Mouse (Mus musculus): ENCODE data around the gene Tfap2b. TPM values are rescaled to one million over a fixed set of nuclear protein-coding genes. Genes with fewer than 3 reads are reported as not detected.
A peak's percentile ranks its signal among the peaks of the same experiment; 100 is the strongest.

Tfap2b gene
- polyA plus RNA-seq (2014; fragmentation: Nextera tagmentation; extraction: Ambion mirVana) = 49.2 and 51.8 TPM in 2 replicates

DNA sequence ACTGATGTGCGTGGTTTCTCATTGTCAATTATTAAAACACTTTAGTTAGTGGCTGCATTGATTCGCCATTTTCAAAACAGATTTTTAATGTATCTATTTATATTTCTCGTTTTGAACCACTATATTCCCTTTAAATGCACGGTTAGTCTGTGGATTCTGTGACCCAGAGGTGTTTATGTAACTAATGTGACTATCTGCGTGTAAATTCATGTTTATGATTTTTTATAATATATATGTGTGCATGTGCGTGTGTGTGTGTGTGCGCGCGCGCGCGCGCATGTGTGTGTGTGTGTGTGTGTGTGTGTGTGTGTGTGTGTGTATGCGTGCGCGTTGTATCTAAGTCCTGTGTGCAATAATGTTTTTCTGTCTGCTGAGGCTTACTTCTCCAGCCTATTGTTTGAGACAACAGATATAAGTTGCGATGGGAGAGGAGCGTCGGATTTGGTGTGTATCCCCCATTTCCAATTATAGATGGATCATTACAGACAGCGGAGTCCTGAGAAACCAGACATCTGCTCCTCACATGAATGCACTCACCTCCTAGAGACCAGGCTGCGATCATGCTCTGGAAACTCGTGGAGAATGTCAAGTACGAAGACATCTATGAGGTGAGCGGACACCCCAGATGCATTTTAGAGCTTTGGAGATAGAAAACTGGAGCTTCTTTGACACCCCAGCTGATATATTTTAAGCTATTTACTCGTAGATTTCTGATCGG is at the start of gene Tfap2b:
Gene Tfap2b (plus strand): TSS at position 274 of the 718 bp plus-strand sequence.
- 1% methylated on average over 26 of the region's 26 CpGs for WGBS
- H3K9ac ChIP-seq (replicated peaks; ENCODE audit: low read depth, low read length) = peak within 1 kb of the TSS; percentile 48
- peak; percentile 66; the same call in 1 of the 2 replicates for ATAC-seq (ENCODE audit: low read depth)
- no peaks in the 10 kb centered on the region for H3K4me1 ChIP-seq (ENCODE audit: control insufficient read depth, insufficient read depth, low read length)
- no peaks in the 10 kb centered on the region for H3K36me3 ChIP-seq (ENCODE audit: control insufficient read depth, insufficient read depth, low read length)
- peaks cover 12% of the 10 kb centered on the region; the same call in 1 of the 2 replicates for H3K27me3 ChIP-seq (ENCODE audit: control insufficient read depth, insufficient read depth, low read length)
- peak within 1 kb of the TSS; percentile 29 for H3K4me3 ChIP-seq (ENCODE audit: low read depth, low read length)
- peak within 1 kb of the TSS; percentile 31 for H3K4me2 ChIP-seq (ENCODE audit: low read depth, low read length)
- H3K27ac ChIP-seq (ENCODE audit: low read depth, low read length) = peak within 1 kb of the TSS; percentile 69; the same call in 1 of the 2 replicates
- no peaks in the 10 kb centered on the region for H3K9me3 ChIP-seq (ENCODE audit: control insufficient read depth, low read length)

GRCm38 (mm10) chr1:19178742-19179397 is 29.8 kb upstream of the Tfap2b start:
- WGBS = 19% methylated on average over 4 of the region's 4 CpGs
- H3K4me3 ChIP-seq (ENCODE audit: low read depth, low read length) = no peak overlapping the region
- H3K4me2 ChIP-seq (ENCODE audit: low read depth, low read length) = no peak overlapping the region
- no peaks in the 10 kb centered on the region for H3K36me3 ChIP-seq (ENCODE audit: control insufficient read depth, insufficient read depth, low read length)
- no peak overlapping the region for H3K27ac ChIP-seq (ENCODE audit: low read depth, low read length)
- H3K9ac ChIP-seq (replicated peaks; ENCODE audit: low read depth, low read length) = no peak overlapping the region
- peak; percentile 83; the same call in 1 of the 2 replicates for ATAC-seq (ENCODE audit: low read depth)
- no peaks in the 10 kb centered on the region for H3K9me3 ChIP-seq (ENCODE audit: control insufficient read depth, low read length)
- no peaks in the 10 kb centered on the region for H3K27me3 ChIP-seq (ENCODE audit: control insufficient read depth, insufficient read depth, low read length)
- H3K4me1 ChIP-seq (ENCODE audit: control insufficient read depth, insufficient read depth, low read length) = no peaks in the 10 kb centered on the region

DNA sequence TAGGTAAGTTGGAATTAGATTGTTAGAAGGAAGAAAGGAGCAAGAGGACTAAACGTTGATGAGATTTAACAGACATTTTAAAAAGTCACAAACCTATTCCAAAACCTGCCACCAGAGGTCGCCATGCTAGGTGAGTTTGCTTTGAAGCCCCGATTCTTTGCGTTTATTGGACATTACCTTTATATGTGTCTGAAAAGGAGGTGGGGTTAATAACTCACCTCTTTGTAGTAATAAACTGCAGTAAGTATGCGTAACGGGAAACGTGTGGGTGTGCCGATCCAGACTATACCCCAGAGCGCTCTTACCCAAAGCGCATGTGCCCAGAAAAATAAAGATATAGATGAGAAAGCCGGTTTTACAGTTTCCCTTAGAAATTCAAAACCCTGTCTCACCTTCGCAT is 3.1 kb upstream of the Tfap2b start:
- Histone ChIP-seq H3K27me3 (ENCODE audit: control insufficient read depth, insufficient read depth, low read length) (peaks cover 3% of the 10 kb centered on the region; the same call in 1 of the 2 replicates), H3K4me3 (ENCODE audit: low read depth, low read length) (peak overlapping the region; percentile 32), H3K9me3 (ENCODE audit: control insufficient read depth, low read length) (no peaks in the 10 kb centered on the region), H3K9ac (replicated peaks; ENCODE audit: low read depth, low read length) (no peak overlapping the region), H3K4me2 (ENCODE audit: low read depth, low read length) (peak overlapping the region; percentile 58), H3K36me3 (ENCODE audit: control insufficient read depth, insufficient read depth, low read length) (no peaks in the 10 kb centered on the region), H3K27ac (ENCODE audit: low read depth, low read length) (no peak overlapping the region), H3K4me1 (ENCODE audit: control insufficient read depth, insufficient read depth, low read length) (no peaks in the 10 kb centered on the region)
- WGBS = 3% methylated on average over 12 of the region's 12 CpGs
- ATAC-seq (ENCODE audit: low read depth) = peak; percentile 62

- H3K4me3 ChIP-seq (ENCODE audit: low read depth, low read length) = peak overlapping the region; percentile 32; the same call in 1 of the 2 replicates
- no peak overlapping the region for H3K4me2 ChIP-seq (ENCODE audit: low read depth, low read length)
- 0 out of 2 replicates have a peak, but pooled peaks have one; percentile 19 for ATAC-seq (ENCODE audit: low read depth)
These were observed 2.5 kb upstream of the Tfap2b start for GRCm38 (mm10) chr1:19206194-19206593.

DNA sequence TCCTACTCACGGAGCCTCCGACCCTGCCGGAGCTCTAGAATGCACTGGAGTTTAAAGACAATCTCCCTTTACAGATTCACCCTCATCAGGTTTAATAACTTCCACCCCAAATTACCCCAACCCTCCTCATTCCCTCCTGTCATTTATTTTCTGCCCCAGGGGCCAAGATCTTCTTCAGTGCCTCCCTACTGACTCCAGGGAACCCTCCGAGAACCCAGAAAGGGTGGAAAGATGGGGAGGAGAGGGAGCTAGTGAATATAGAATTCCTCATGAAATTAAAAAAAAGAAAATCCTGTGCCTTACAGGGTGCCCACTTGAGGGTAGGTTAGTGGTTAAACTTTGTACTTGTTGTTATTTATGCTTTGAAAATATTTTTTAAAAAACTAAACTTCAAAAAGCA is 1.1 kb upstream of the Tfap2b start:
- Histone ChIP-seq H3K4me3 (ENCODE audit: low read depth, low read length) (no peak overlapping the region), H3K9me3 (ENCODE audit: control insufficient read depth, low read length) (no peaks in the 10 kb centered on the region), H3K4me1 (ENCODE audit: control insufficient read depth, insufficient read depth, low read length) (no peaks in the 10 kb centered on the region), H3K27me3 (ENCODE audit: control insufficient read depth, insufficient read depth, low read length) (peaks cover 7% of the 10 kb centered on the region; the same call in 1 of the 2 replicates), H3K27ac (ENCODE audit: low read depth, low read length) (no peak overlapping the region), H3K36me3 (ENCODE audit: control insufficient read depth, insufficient read depth, low read length) (no peaks in the 10 kb centered on the region), H3K9ac (replicated peaks; ENCODE audit: low read depth, low read length) (no peak overlapping the region), H3K4me2 (ENCODE audit: low read depth, low read length) (no peak overlapping the region)
- WGBS = 3% methylated on average over 4 of the region's 4 CpGs
- no peak for ATAC-seq (ENCODE audit: low read depth)

More at GRCm38 (mm10) chr1:19206194-19206593, 2.5 kb upstream of the Tfap2b start:
- no peaks in the 10 kb centered on the region for H3K9me3 ChIP-seq (ENCODE audit: control insufficient read depth, low read length)
- H3K27me3 ChIP-seq (ENCODE audit: control insufficient read depth, insufficient read depth, low read length) = peaks cover 3% of the 10 kb centered on the region; the same call in 1 of the 2 replicates
- H3K27ac ChIP-seq (ENCODE audit: low read depth, low read length) = no peak overlapping the region
- no peaks in the 10 kb centered on the region for H3K36me3 ChIP-seq (ENCODE audit: control insufficient read depth, insufficient read depth, low read length)
- no peaks in the 10 kb centered on the region for H3K4me1 ChIP-seq (ENCODE audit: control insufficient read depth, insufficient read depth, low read length)
- H3K9ac ChIP-seq (replicated peaks; ENCODE audit: low read depth, low read length) = no peak overlapping the region
- under 1% methylated on average over 7 of the region's 7 CpGs for WGBS

- H3K4me3 ChIP-seq (ENCODE audit: low read depth, low read length) = peak overlapping the region; percentile 29
- peak overlapping the region; percentile 69; the same call in 1 of the 2 replicates for H3K27ac ChIP-seq (ENCODE audit: low read depth, low read length)
- H3K9me3 ChIP-seq (ENCODE audit: control insufficient read depth, low read length) = no peaks in the 10 kb centered on the region
- under 1% methylated on average over 10 of the region's 10 CpGs for WGBS
- no peak for ATAC-seq (ENCODE audit: low read depth)
- peaks cover 16% of the 10 kb centered on the region; the same call in 1 of the 2 replicates for H3K27me3 ChIP-seq (ENCODE audit: control insufficient read depth, insufficient read depth, low read length)
- H3K9ac ChIP-seq (replicated peaks; ENCODE audit: low read depth, low read length) = peak overlapping the region; percentile 48; the same call in 1 of the 2 replicates
- no peaks in the 10 kb centered on the region for H3K36me3 ChIP-seq (ENCODE audit: control insufficient read depth, insufficient read depth, low read length)
- peak overlapping the region; percentile 31 for H3K4me2 ChIP-seq (ENCODE audit: low read depth, low read length)
- no peaks in the 10 kb centered on the region for H3K4me1 ChIP-seq (ENCODE audit: control insufficient read depth, insufficient read depth, low read length)
These were observed 638 bp downstream of the Tfap2b start for GRCm38 (mm10) chr1:19209359-19209745.

GRCm38 (mm10) chr1:19209776-19210175 is 1.1 kb downstream of the Tfap2b start:
- Histone ChIP-seq H3K9ac (replicated peaks; ENCODE audit: low read depth, low read length) (peak overlapping the region; percentile 48), H3K9me3 (ENCODE audit: control insufficient read depth, low read length) (no peaks in the 10 kb centered on the region), H3K27ac (ENCODE audit: low read depth, low read length) (peak overlapping the region; percentile 69; the same call in 1 of the 2 replicates), H3K27me3 (ENCODE audit: control insufficient read depth, insufficient read depth, low read length) (peaks cover 18% of the 10 kb centered on the region), H3K4me3 (ENCODE audit: low read depth, low read length) (peak overlapping the region; percentile 29), H3K4me1 (ENCODE audit: control insufficient read depth, insufficient read depth, low read length) (no peaks in the 10 kb centered on the region), H3K36me3 (ENCODE audit: control insufficient read depth, insufficient read depth, low read length) (no peaks in the 10 kb centered on the region), H3K4me2 (ENCODE audit: low read depth, low read length) (peak overlapping the region; percentile 31)
- no peak for ATAC-seq (ENCODE audit: low read depth)
- under 1% methylated on average over 31 of the region's 31 CpGs for WGBS

DNA sequence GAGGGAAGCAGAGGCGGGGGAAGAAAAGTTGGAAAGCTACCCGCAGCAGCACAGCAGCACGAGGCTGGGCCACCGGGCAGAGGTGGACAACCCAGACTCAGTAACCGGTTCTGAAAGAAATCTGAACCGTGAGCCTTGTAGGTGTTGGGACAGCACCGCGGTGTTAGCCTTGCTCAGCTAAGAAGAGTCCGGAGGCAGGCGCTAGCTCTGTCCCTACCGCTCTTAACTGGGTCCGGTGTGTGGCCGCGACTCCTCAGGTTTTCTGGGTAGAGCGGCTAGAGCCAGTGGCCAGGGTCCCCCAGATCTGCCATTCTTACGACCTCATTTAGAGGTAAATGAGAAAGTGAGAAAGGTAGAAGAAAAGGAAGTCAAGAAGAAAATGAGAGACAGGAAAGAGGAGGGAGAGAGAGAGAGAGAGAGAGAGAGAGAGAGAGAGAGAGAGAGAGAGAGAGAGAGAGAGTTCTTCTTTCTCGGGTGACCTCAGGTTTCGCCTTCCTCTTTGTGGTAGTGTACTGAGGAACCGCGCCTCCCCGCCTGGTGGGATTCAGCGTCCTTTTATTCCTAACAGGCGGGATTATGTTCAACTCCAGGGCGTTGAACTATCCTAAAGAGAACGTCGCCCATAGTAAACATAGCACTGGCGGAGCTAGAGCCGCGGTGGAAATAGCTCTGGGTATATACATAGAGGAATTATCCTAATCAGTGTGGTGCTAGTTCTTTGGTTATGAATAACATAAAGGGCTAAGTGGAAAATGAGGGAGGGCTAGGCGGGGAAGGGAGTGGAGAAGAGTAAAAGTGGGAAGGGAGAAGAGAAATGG is 1.7 kb downstream of the Tfap2b start:
- Histone ChIP-seq H3K4me2 (ENCODE audit: low read depth, low read length) (peak overlapping the region; percentile 31), H3K4me3 (ENCODE audit: low read depth, low read length) (peak overlapping the region; percentile 29), H3K36me3 (ENCODE audit: control insufficient read depth, insufficient read depth, low read length) (no peaks in the 10 kb centered on the region), H3K9ac (replicated peaks; ENCODE audit: low read depth, low read length) (peak overlapping the region; percentile 48), H3K27ac (ENCODE audit: low read depth, low read length) (peak overlapping the region; percentile 69), H3K4me1 (ENCODE audit: control insufficient read depth, insufficient read depth, low read length) (no peaks in the 10 kb centered on the region), H3K27me3 (ENCODE audit: control insufficient read depth, insufficient read depth, low read length) (peaks cover 21% of the 10 kb centered on the region), H3K9me3 (ENCODE audit: control insufficient read depth, low read length) (no peaks in the 10 kb centered on the region)
- WGBS = under 1% methylated on average over 30 of the region's 30 CpGs
- no peak for ATAC-seq (ENCODE audit: low read depth)

Measured in neural tube, embryonic 14.5 days (tissue).